Mouse (Mus musculus) heart, postnatal 0 days (tissue): ENCODE measurements around the gene Palm2.

Experiments
- CTCF ChIP-seq: IDR thresholded peaks from 2 replicates; pipeline ENCODE4 v1.5.1; 2016; ENCODE audit warnings: antibody characterized with exemption, control low read depth, low read depth
- EP300 ChIP-seq: IDR thresholded peaks from 2 replicates; pipeline ENCODE4 v1.6.1; 2016; ENCODE audit warnings: antibody characterized with exemption, low read depth

GRCm38 (mm10) chr4:57424011-57424410 lies 10.0 kb upstream of the Palm2 start:
- TF ChIP-seq CTCF (no peak), EP300 (no peak)
